Mouse (Mus musculus) testis, adult 2 months (tissue): ENCODE results near the gene Stat3. TPM values are rescaled to one million over a fixed set of nuclear protein-coding genes. Genes with fewer than 3 reads are reported as not detected.

ENCODE experiments used
- H3K27ac ChIP-seq: fragments of 200-500 bp; 2 replicates; pipeline ENCODE4 v1.5.1; 2012; ENCODE audit warnings: low read depth, low read length; ENCODE audit not compliant: control insufficient read depth, insufficient read depth
- H3K27me3 ChIP-seq: fragments of 200-500 bp; 2 replicates; pipeline ENCODE4 v1.6.1; 2012; ENCODE audit warnings: mild to moderate bottlenecking, low read length, moderate library complexity; ENCODE audit not compliant: control insufficient read depth, insufficient read depth
- H3K36me3 ChIP-seq: fragments of 200-500 bp; 2 replicates; pipeline ENCODE4 v1.6.1; 2012; ENCODE audit warnings: mild to moderate bottlenecking, low read length; ENCODE audit not compliant: control insufficient read depth, insufficient read depth
- H3K4me1 ChIP-seq: fragments of 200-500 bp; 2 replicates; pipeline ENCODE4 v1.6.1; 2012; ENCODE audit warnings: low read length; ENCODE audit not compliant: control insufficient read depth, insufficient read depth
- H3K4me3 ChIP-seq: fragments of 200-500 bp; 2 replicates; pipeline ENCODE4 v1.5.1; 2012; ENCODE audit warnings: low read depth, mild to moderate bottlenecking, low read length, moderate library complexity, mixed read lengths; ENCODE audit not compliant: control insufficient read depth
- CTCF ChIP-seq: fragments of 200-500 bp; IDR thresholded peaks from 2 replicates; pipeline ENCODE4 v1.5.1; 2012; ENCODE audit warnings: low read depth, mild to moderate bottlenecking, inconsistent platforms, low read length, moderate library complexity; ENCODE audit not compliant: control insufficient read depth, insufficient read depth, insufficient replicate concordance
- POLR2A ChIP-seq: fragments of 200-500 bp; IDR thresholded peaks from 2 replicates; pipeline ENCODE4 v1.6.1; 2012; ENCODE audit warnings: low read depth, mild to moderate bottlenecking, inconsistent platforms, low read length, moderate library complexity; ENCODE audit not compliant: control insufficient read depth
- polyA plus RNA-seq: library from polyadenylated mRNA; depleted of rRNA; stranded (reverse); fragments of >200 nt; gene quantifications from 2 replicates; pipeline ENCODE4 v1.2.3, GENCODE M21; 2012

The Stat3 gene
- polyA plus RNA-seq, 1 experiment: 25.0 TPM

GRCm38 (mm10) chr11:100916432-100916971 is 22.8 kb downstream of the Stat3 start:
- no peaks in the 10 kb centered on the region for H3K36me3 ChIP-seq
- no peaks in the 10 kb centered on the region for H3K27me3 ChIP-seq
- TF ChIP-seq POLR2A: no peak
- no peak overlapping the region for H3K4me3 ChIP-seq
- no peak overlapping the region for H3K27ac ChIP-seq
- no peaks in the 10 kb centered on the region for H3K4me1 ChIP-seq

- no peak overlapping the region for H3K4me3 ChIP-seq
- no peak overlapping the region for H3K27ac ChIP-seq
- no peaks in the 10 kb centered on the region for H3K4me1 ChIP-seq
- TF ChIP-seq CTCF: no peak
- TF ChIP-seq POLR2A: no peak
- no peaks in the 10 kb centered on the region for H3K27me3 ChIP-seq
- H3K36me3 ChIP-seq: no peaks in the 10 kb centered on the region
Observed at GRCm38 (mm10) chr11:100915063-100915462, 24.3 kb downstream of the Stat3 start.

- H3K36me3 ChIP-seq: no peaks in the 10 kb centered on the region
- no peaks in the 10 kb centered on the region for H3K27me3 ChIP-seq
- no peak overlapping the region for H3K4me3 ChIP-seq
- no peak overlapping the region for H3K27ac ChIP-seq
- H3K4me1 ChIP-seq: no peaks in the 10 kb centered on the region
- TF ChIP-seq POLR2A: no peak
- no peak for TF ChIP-seq CTCF
Observed at GRCm38 (mm10) chr11:100914415-100914814, 24.9 kb downstream of the Stat3 start.

- TF ChIP-seq POLR2A: no peak
- TF ChIP-seq CTCF: no peak
- no peaks in the 10 kb centered on the region for H3K27me3 ChIP-seq
- H3K4me1 ChIP-seq: no peaks in the 10 kb centered on the region
- H3K4me3 ChIP-seq: no peak overlapping the region
- peaks cover 3% of the 10 kb centered on the region; the same call in 1 of the 2 replicates for H3K36me3 ChIP-seq
- H3K27ac ChIP-seq: no peak overlapping the region
Observed at GRCm38 (mm10) chr11:100912401-100913155, 26.8 kb downstream of the Stat3 start.

GRCm38 (mm10) chr11:100908567-100908966 is 30.8 kb downstream of the Stat3 start:
- TF ChIP-seq CTCF: no peak
- TF ChIP-seq POLR2A: no peak
- H3K27ac ChIP-seq: no peak overlapping the region
- no peaks in the 10 kb centered on the region for H3K4me1 ChIP-seq
- peaks cover 3% of the 10 kb centered on the region for H3K36me3 ChIP-seq
- H3K27me3 ChIP-seq: no peaks in the 10 kb centered on the region
- H3K4me3 ChIP-seq: no peak overlapping the region

- Histone ChIP-seq H3K4me3 (no peak overlapping the region), H3K27ac (no peak overlapping the region), H3K4me1 (no peaks in the 10 kb centered on the region), H3K27me3 (no peaks in the 10 kb centered on the region), H3K36me3 (peaks cover 3% of the 10 kb centered on the region)
- no peak for TF ChIP-seq POLR2A
- no peak for TF ChIP-seq CTCF
Observed at GRCm38 (mm10) chr11:100908112-100908511, 31.2 kb downstream of the Stat3 start.

- Histone ChIP-seq H3K4me1 (no peaks in the 10 kb centered on the region), H3K27me3 (no peaks in the 10 kb centered on the region), H3K36me3 (peaks cover 3% of the 10 kb centered on the region), H3K27ac (no peak overlapping the region), H3K4me3 (no peak overlapping the region)
- TF ChIP-seq CTCF (no peak), POLR2A (no peak)
Observed at GRCm38 (mm10) chr11:100906885-100907284, 32.5 kb downstream of the Stat3 start.
